ENCODE assay signal across 26 mouse cellular contexts in genomic region chr9:90791871-90792270, GRCm38 (mm10).
A peak's percentile ranks its signal among the peaks of the same experiment; 100 is the strongest.
DNase-seq lines count a peak whose midpoint lies in the region; ATAC-seq and TF ChIP-seq lines count a peak whose summit lies in the region.
"Had no signal": no experiment of that assay in that cellular context is flagged by ENCODE, and none has a peak within 500 bp of the region (broad histone marks: within the 10 kb centered on the region; RNA-seq: fewer than 3 reads in every experiment).

No protein-coding gene starts in this region.

- H3K9me3 ChIP-seq in forebrain, postnatal 0 days (ENCODE audit: low read length) = no peaks in the 10 kb centered on the region
- H3K9me3 ChIP-seq in forebrain, embryonic 15.5 days = no peaks in the 10 kb centered on the region
- H3K9me3 ChIP-seq in midbrain, embryonic 15.5 days = no peaks in the 10 kb centered on the region
- H3K9me3 ChIP-seq in midbrain, embryonic 11.5 days (ENCODE audit: control insufficient read depth, low read length) = no peaks in the 10 kb centered on the region
- H3K9me3 ChIP-seq in midbrain, postnatal 0 days (ENCODE audit: low read length) = no peaks in the 10 kb centered on the region
- H3K9me3 ChIP-seq: embryonic facial prominence, embryonic 10.5 days; embryonic facial prominence, embryonic 13.5 days; heart, embryonic 10.5 days; heart, embryonic 13.5 days; hindbrain, embryonic 12.5 days; hindbrain, embryonic 15.5 days; intestine, embryonic 15.5 days had no signal

- no peak for DNase-seq in forebrain, postnatal 0 days
- no peak for DNase-seq in midbrain, embryonic 11.5 days (ENCODE audit: low spot score, missing footprints)
- DNase-seq in midbrain, postnatal 0 days (ENCODE audit: low spot score) = no peak
- DNase-seq in heart, adult 18-20 months = no peak
- DNase-seq: adrenal gland, adult 2 months; adrenal gland, postnatal 14 days; cerebellum, adult 11-12 months; cerebellum, adult 8-10 months; cerebellum, postnatal 10 days; cerebellum, postnatal 36 days; embryo, embryonic 11 days; gastrocnemius, postnatal 25 days; heart, adult 2 months; heart, postnatal 14 days; heart, postnatal 4 days had no signal

- H3K4me1 ChIP-seq in forebrain, postnatal 0 days (ENCODE audit: insufficient read depth) = no peaks in the 10 kb centered on the region
- H3K4me1 ChIP-seq in forebrain, embryonic 15.5 days = no peaks in the 10 kb centered on the region
- H3K4me1 ChIP-seq in midbrain, embryonic 15.5 days = no peaks in the 10 kb centered on the region
- H3K4me1 ChIP-seq in midbrain, embryonic 11.5 days (ENCODE audit: control insufficient read depth, insufficient read depth, low read length) = no peaks in the 10 kb centered on the region
- H3K4me1 ChIP-seq in midbrain, postnatal 0 days (ENCODE audit: insufficient read depth, low read length) = no peaks in the 10 kb centered on the region
- H3K4me1 ChIP-seq: embryonic facial prominence, embryonic 10.5 days; embryonic facial prominence, embryonic 13.5 days; heart, embryonic 10.5 days; heart, embryonic 13.5 days; hindbrain, embryonic 12.5 days; hindbrain, embryonic 15.5 days; intestine, embryonic 15.5 days had no signal

- no peak for TF ChIP-seq CTCF in forebrain, postnatal 0 days (IDR thresholded peaks at IDR 0.05; ENCODE audit: low read depth)
- TF ChIP-seq CTCF in midbrain, postnatal 0 days (IDR thresholded peaks at IDR 0.05) = no peak

- H3K4me2 ChIP-seq in forebrain, postnatal 0 days (ENCODE audit: low read depth) = no peak overlapping the region
- no peak overlapping the region for H3K4me2 ChIP-seq in forebrain, embryonic 15.5 days (replicated peaks)
- no peak overlapping the region for H3K4me2 ChIP-seq in midbrain, embryonic 15.5 days
- H3K4me2 ChIP-seq in midbrain, embryonic 11.5 days = no peak overlapping the region
- H3K4me2 ChIP-seq in midbrain, postnatal 0 days (ENCODE audit: low read depth, low read length, poor library complexity, severe bottlenecking) = no peak overlapping the region
- H3K4me2 ChIP-seq: embryonic facial prominence, embryonic 13.5 days; heart, embryonic 13.5 days; hindbrain, embryonic 12.5 days; hindbrain, embryonic 15.5 days; intestine, embryonic 15.5 days had no signal

- H3K4me3 ChIP-seq in forebrain, postnatal 0 days (ENCODE audit: low read depth, low read length) = no peak overlapping the region
- no peak overlapping the region for H3K4me3 ChIP-seq in forebrain, embryonic 15.5 days
- H3K4me3 ChIP-seq in midbrain, embryonic 15.5 days = no peak overlapping the region
- no peak overlapping the region for H3K4me3 ChIP-seq in midbrain, embryonic 11.5 days (ENCODE audit: low read depth, low read length)
- H3K4me3 ChIP-seq in midbrain, postnatal 0 days (ENCODE audit: low read depth, low read length) = no peak overlapping the region
- H3K4me3 ChIP-seq: embryonic facial prominence, embryonic 10.5 days; embryonic facial prominence, embryonic 13.5 days; erythroblast, embryonic 14.5 days; heart, adult 2 months; heart, embryonic 10.5 days; heart, embryonic 13.5 days; hindbrain, embryonic 12.5 days; hindbrain, embryonic 15.5 days; intestine, embryonic 15.5 days had no signal

- no peak overlapping the region for H3K9ac ChIP-seq in forebrain, postnatal 0 days
- H3K9ac ChIP-seq in forebrain, embryonic 15.5 days (replicated peaks) = no peak overlapping the region
- H3K9ac ChIP-seq in midbrain, embryonic 15.5 days = no peak overlapping the region
- no peak overlapping the region for H3K9ac ChIP-seq in midbrain, embryonic 11.5 days (ENCODE audit: low read length)
- H3K9ac ChIP-seq in midbrain, postnatal 0 days (replicated peaks; ENCODE audit: low read length, poor library complexity, severe bottlenecking) = no peak overlapping the region
- H3K9ac ChIP-seq: embryonic facial prominence, embryonic 13.5 days; heart, embryonic 13.5 days; hindbrain, embryonic 12.5 days; hindbrain, embryonic 15.5 days; intestine, embryonic 15.5 days had no signal

- 53% methylated on average over 2 of the region's 2 CpGs for WGBS in forebrain, postnatal 0 days
- 55% methylated on average over 2 of the region's 2 CpGs for WGBS in forebrain, embryonic 15.5 days
- WGBS in midbrain, embryonic 15.5 days = 45% methylated on average over 2 of the region's 2 CpGs
- WGBS in midbrain, embryonic 11.5 days = 73% methylated on average over 2 of the region's 2 CpGs
- 23% methylated on average over 2 of the region's 2 CpGs for WGBS in midbrain, postnatal 0 days

- no peak overlapping the region for H3K27ac ChIP-seq in forebrain, postnatal 0 days (ENCODE audit: low read depth, low read length)
- H3K27ac ChIP-seq in forebrain, embryonic 15.5 days (replicated peaks) = no peak overlapping the region
- no peak overlapping the region for H3K27ac ChIP-seq in midbrain, embryonic 15.5 days
- no peak overlapping the region for H3K27ac ChIP-seq in midbrain, embryonic 11.5 days (ENCODE audit: low read depth, low read length)
- no peak overlapping the region for H3K27ac ChIP-seq in midbrain, postnatal 0 days (ENCODE audit: low read depth, low read length)
- H3K27ac ChIP-seq: embryonic facial prominence, embryonic 10.5 days; embryonic facial prominence, embryonic 13.5 days; heart, adult 2 months; heart, embryonic 10.5 days; heart, embryonic 13.5 days; hindbrain, embryonic 12.5 days; hindbrain, embryonic 15.5 days; intestine, embryonic 15.5 days had no signal

- ATAC-seq in forebrain, postnatal 0 days = peak; percentile 34; the same call in 1 of the 2 replicates
- no peak for ATAC-seq in forebrain, embryonic 15.5 days (replicated peaks)
- peak; percentile 73 for ATAC-seq in midbrain, embryonic 15.5 days (replicated peaks)
- no peak for ATAC-seq in midbrain, embryonic 11.5 days (ENCODE audit: low FRiP score)
- peak; percentile 62; the same call in 1 of the 2 replicates for ATAC-seq in midbrain, postnatal 0 days (ENCODE audit: low FRiP score)
- ATAC-seq: CD4-positive, CD25-positive, alpha-beta regulatory T cell, adult 4 months; intestine, embryonic 15.5 days had no signal

- H3K27me3 ChIP-seq in forebrain, postnatal 0 days (ENCODE audit: insufficient read depth, low read length) = no peaks in the 10 kb centered on the region
- no peaks in the 10 kb centered on the region for H3K27me3 ChIP-seq in forebrain, embryonic 15.5 days
- H3K27me3 ChIP-seq in midbrain, embryonic 15.5 days (replicated peaks) = no peaks in the 10 kb centered on the region
- H3K27me3 ChIP-seq in midbrain, embryonic 11.5 days (ENCODE audit: control insufficient read depth, insufficient read depth, low read length) = no peaks in the 10 kb centered on the region
- H3K27me3 ChIP-seq in midbrain, postnatal 0 days (ENCODE audit: insufficient read depth, low read length) = no peaks in the 10 kb centered on the region
- H3K27me3 ChIP-seq: embryonic facial prominence, embryonic 13.5 days; heart, embryonic 13.5 days; hindbrain, embryonic 12.5 days; hindbrain, embryonic 15.5 days; intestine, embryonic 15.5 days had no signal

- no peaks in the 10 kb centered on the region for H3K36me3 ChIP-seq in forebrain, postnatal 0 days (ENCODE audit: insufficient read depth)
- H3K36me3 ChIP-seq in forebrain, embryonic 15.5 days = no peaks in the 10 kb centered on the region
- no peaks in the 10 kb centered on the region for H3K36me3 ChIP-seq in midbrain, embryonic 15.5 days (replicated peaks)
- H3K36me3 ChIP-seq in midbrain, embryonic 11.5 days (ENCODE audit: control insufficient read depth, insufficient read depth, low read length) = no peaks in the 10 kb centered on the region
- H3K36me3 ChIP-seq in midbrain, postnatal 0 days (ENCODE audit: insufficient read depth, low read length) = no peaks in the 10 kb centered on the region
- H3K36me3 ChIP-seq: embryonic facial prominence, embryonic 10.5 days; embryonic facial prominence, embryonic 13.5 days; heart, embryonic 10.5 days; heart, embryonic 13.5 days; hindbrain, embryonic 12.5 days; hindbrain, embryonic 15.5 days; intestine, embryonic 15.5 days had no signal

Comparison
In these comparisons a context has a peak if more than half of its experiments do, and no peak if none do; other contexts are left out.
1. ATAC-seq: peak in forebrain, postnatal 0 days (single experiment), midbrain, embryonic 15.5 days (single experiment) and midbrain, postnatal 0 days (single experiment); none in forebrain, embryonic 15.5 days (single experiment) and midbrain, embryonic 11.5 days (single experiment).